Mouse (Mus musculus): ENCODE measurements around the gene Il1rapl2. TPM values are rescaled to one million over a fixed set of nuclear protein-coding genes. Genes with fewer than 3 reads are reported as not detected.

The Il1rapl2 gene
- not detected in 2 replicates for polyA plus RNA-seq (2015; fragmentation: Nextera tagmentation; extraction: Ambion mirVana)

- no peaks in the 10 kb centered on the region for H3K4me1 ChIP-seq (replicated peaks)
- peaks cover 34% of the 10 kb centered on the region for H3K27me3 ChIP-seq
- H3K4me3 ChIP-seq (replicated peaks), result no peak within 1 kb of the TSS
- H3K36me3 ChIP-seq, result no peaks in the 10 kb centered on the region
- H3K27ac ChIP-seq, result no peak within 1 kb of the TSS
- no peaks in the 10 kb centered on the region for H3K9me3 ChIP-seq (replicated peaks)
- 17% methylated on average over 37 of the region's 47 CpGs for WGBS (ENCODE audit: insufficient replicate concordance)
- ATAC-seq (ENCODE audit: low read depth) (no peak), DNase-seq (no peak)
- H3K4me2 ChIP-seq, result no peak within 1 kb of the TSS
- no peak within 1 kb of the TSS for H3K9ac ChIP-seq
These were observed at the start of gene Il1rapl2 for GRCm38 (mm10) chrX:137570321-137571195. Gene Il1rapl2 (plus strand): TSS chrX:137570608.

- DNase-seq, result no peak
- no peaks in the 10 kb centered on the region for H3K4me1 ChIP-seq (replicated peaks)
- no peaks in the 10 kb centered on the region for H3K27me3 ChIP-seq
- ATAC-seq (ENCODE audit: low read depth), result no peak
- no peaks in the 10 kb centered on the region for H3K36me3 ChIP-seq
- H3K4me3 ChIP-seq (replicated peaks), result no peak overlapping the region
- no peaks in the 10 kb centered on the region for H3K9me3 ChIP-seq (replicated peaks)
- H3K9ac ChIP-seq, result no peak overlapping the region
- no peak overlapping the region for H3K4me2 ChIP-seq
- no peak overlapping the region for H3K27ac ChIP-seq
- WGBS (ENCODE audit: insufficient replicate concordance), result 48% methylated on average over 2 of the region's 2 CpGs
These were observed 22.1 kb upstream of the Il1rapl2 start for GRCm38 (mm10) chrX:137548348-137548747.

GRCm38 (mm10) chrX:137569472-137570188, 778 bp upstream of the Il1rapl2 start:
- no peak overlapping the region for H3K4me3 ChIP-seq (replicated peaks)

GRCm38 (mm10) chrX:137582656-137583055, 12.2 kb downstream of the Il1rapl2 start:
- Histone ChIP-seq H3K27me3 (no peaks in the 10 kb centered on the region), H3K4me1 (replicated peaks) (no peaks in the 10 kb centered on the region), H3K4me2 (no peak overlapping the region), H3K27ac (no peak overlapping the region), H3K9ac (no peak overlapping the region), H3K36me3 (no peaks in the 10 kb centered on the region), H3K9me3 (replicated peaks) (no peaks in the 10 kb centered on the region), H3K4me3 (replicated peaks) (no peak overlapping the region)
- 37% methylated on average over 1 of the region's 1 CpGs for WGBS (ENCODE audit: insufficient replicate concordance)
- ATAC-seq (ENCODE audit: low read depth), result no peak
- DNase-seq, result no peak

More at GRCm38 (mm10) chrX:137569472-137570188, 778 bp upstream of the Il1rapl2 start:
- WGBS (ENCODE audit: insufficient replicate concordance), result 22% methylated on average over 21 of the region's 21 CpGs
- no peak for ATAC-seq (ENCODE audit: low read depth)
- H3K4me2 ChIP-seq, result no peak overlapping the region
- H3K9me3 ChIP-seq (replicated peaks), result no peaks in the 10 kb centered on the region
- H3K27me3 ChIP-seq, result peaks cover 34% of the 10 kb centered on the region
- H3K4me1 ChIP-seq (replicated peaks), result no peaks in the 10 kb centered on the region
- H3K27ac ChIP-seq, result no peak overlapping the region
- H3K9ac ChIP-seq, result no peak overlapping the region
- no peaks in the 10 kb centered on the region for H3K36me3 ChIP-seq
- DNase-seq, result no peak

- Histone ChIP-seq H3K4me3 (replicated peaks) (no peak overlapping the region), H3K4me2 (no peak overlapping the region), H3K9me3 (replicated peaks) (no peaks in the 10 kb centered on the region), H3K4me1 (replicated peaks) (no peaks in the 10 kb centered on the region), H3K36me3 (no peaks in the 10 kb centered on the region), H3K27me3 (no peaks in the 10 kb centered on the region), H3K27ac (no peak overlapping the region), H3K9ac (no peak overlapping the region)
- DNase-seq, result no peak
- no peak for ATAC-seq (ENCODE audit: low read depth)
These were observed 50.3 kb downstream of the Il1rapl2 start for GRCm38 (mm10) chrX:137620697-137621096.

GRCm38 (mm10) chrX:137667011-137667410, 96.6 kb downstream of the Il1rapl2 start:
- ATAC-seq (ENCODE audit: low read depth) (no peak), DNase-seq (no peak)
- H3K4me2 ChIP-seq, result no peak overlapping the region
- H3K36me3 ChIP-seq, result no peaks in the 10 kb centered on the region
- no peak overlapping the region for H3K9ac ChIP-seq
- H3K4me3 ChIP-seq (replicated peaks), result no peak overlapping the region
- H3K27me3 ChIP-seq, result no peaks in the 10 kb centered on the region
- H3K9me3 ChIP-seq (replicated peaks), result no peaks in the 10 kb centered on the region
- H3K27ac ChIP-seq, result no peak overlapping the region
- H3K4me1 ChIP-seq (replicated peaks), result no peaks in the 10 kb centered on the region
- 13% methylated on average over 2 of the region's 2 CpGs for WGBS (ENCODE audit: insufficient replicate concordance)

- no peak overlapping the region for H3K27ac ChIP-seq
- H3K27me3 ChIP-seq, result no peaks in the 10 kb centered on the region
- no peak overlapping the region for H3K9ac ChIP-seq
- ATAC-seq (ENCODE audit: low read depth) (no peak), DNase-seq (no peak)
- H3K9me3 ChIP-seq (replicated peaks), result no peaks in the 10 kb centered on the region
- H3K4me2 ChIP-seq, result no peak overlapping the region
- no peak overlapping the region for H3K4me3 ChIP-seq (replicated peaks)
- 62% methylated on average over 1 of the region's 1 CpGs for whole genome bisulfite sequencing (ENCODE audit: insufficient replicate concordance)
- no peaks in the 10 kb centered on the region for H3K4me1 ChIP-seq (replicated peaks)
- H3K36me3 ChIP-seq, result no peaks in the 10 kb centered on the region
These were observed 117.6 kb downstream of the Il1rapl2 start for GRCm38 (mm10) chrX:137687974-137688373.

GRCm38 (mm10) chrX:137700006-137700405, 129.6 kb downstream of the Il1rapl2 start:
- H3K9ac ChIP-seq, result no peak overlapping the region
- H3K4me3 ChIP-seq (replicated peaks), result no peak overlapping the region
- H3K4me1 ChIP-seq (replicated peaks), result no peaks in the 10 kb centered on the region
- DNase-seq, result no peak
- H3K27me3 ChIP-seq, result no peaks in the 10 kb centered on the region
- 67% methylated on average over 2 of the region's 2 CpGs for WGBS (ENCODE audit: insufficient replicate concordance)
- no peaks in the 10 kb centered on the region for H3K9me3 ChIP-seq (replicated peaks)
- no peak overlapping the region for H3K4me2 ChIP-seq
- ATAC-seq (ENCODE audit: low read depth), result no peak
- no peaks in the 10 kb centered on the region for H3K36me3 ChIP-seq
- H3K27ac ChIP-seq, result no peak overlapping the region

- 57% methylated on average over 3 of the region's 3 CpGs for WGBS (ENCODE audit: insufficient replicate concordance)
- Histone ChIP-seq H3K36me3 (no peaks in the 10 kb centered on the region), H3K4me1 (replicated peaks) (no peaks in the 10 kb centered on the region), H3K27ac (no peak overlapping the region), H3K4me3 (replicated peaks) (no peak overlapping the region), H3K9ac (no peak overlapping the region), H3K27me3 (no peaks in the 10 kb centered on the region), H3K4me2 (no peak overlapping the region), H3K9me3 (replicated peaks) (no peaks in the 10 kb centered on the region)
- ATAC-seq (ENCODE audit: low read depth) (no peak), DNase-seq (no peak)
These were observed 185.1 kb downstream of the Il1rapl2 start for GRCm38 (mm10) chrX:137755537-137755936.

GRCm38 (mm10) chrX:137805484-137806200, 235.2 kb downstream of the Il1rapl2 start:
- 67% methylated on average over 6 of the region's 6 CpGs for WGBS (ENCODE audit: insufficient replicate concordance)
- DNase-seq (no peak), ATAC-seq (ENCODE audit: low read depth) (no peak)
- no peaks in the 10 kb centered on the region for H3K4me1 ChIP-seq (replicated peaks)
- no peak overlapping the region for H3K27ac ChIP-seq
- no peaks in the 10 kb centered on the region for H3K27me3 ChIP-seq
- no peaks in the 10 kb centered on the region for H3K9me3 ChIP-seq (replicated peaks)
- H3K36me3 ChIP-seq, result no peaks in the 10 kb centered on the region
- H3K9ac ChIP-seq, result no peak overlapping the region
- no peak overlapping the region for H3K4me3 ChIP-seq (replicated peaks)
- no peak overlapping the region for H3K4me2 ChIP-seq

Measured in liver, embryonic 13.5 days (tissue).